Mouse (Mus musculus) heart, postnatal 10 days (tissue): ENCODE measurements around the gene Usp19. TPM values are rescaled to one million over a fixed set of nuclear protein-coding genes. Genes with fewer than 3 reads are reported as not detected.

Source experiments
- DNase-seq, 2 experiments: peaks; one replicate each; pipeline ENCODE4 v3.0.0; 2021
- intact Hi-C: fragments of 180-260 bp; cut with DNase I; formaldehyde crosslinking; loops from one replicate; pipeline ENCODE4 v1.15.1; 2025
- total RNA-seq, 2 experiments: library from RNA; stranded (reverse); gene quantifications; 2 replicates each; pipeline ENCODE4 v1.2.3; 2021

Usp19 gene
- total RNA-seq, 2 experiments from 2014 or later: 98.4 to 103 TPM

DNA sequence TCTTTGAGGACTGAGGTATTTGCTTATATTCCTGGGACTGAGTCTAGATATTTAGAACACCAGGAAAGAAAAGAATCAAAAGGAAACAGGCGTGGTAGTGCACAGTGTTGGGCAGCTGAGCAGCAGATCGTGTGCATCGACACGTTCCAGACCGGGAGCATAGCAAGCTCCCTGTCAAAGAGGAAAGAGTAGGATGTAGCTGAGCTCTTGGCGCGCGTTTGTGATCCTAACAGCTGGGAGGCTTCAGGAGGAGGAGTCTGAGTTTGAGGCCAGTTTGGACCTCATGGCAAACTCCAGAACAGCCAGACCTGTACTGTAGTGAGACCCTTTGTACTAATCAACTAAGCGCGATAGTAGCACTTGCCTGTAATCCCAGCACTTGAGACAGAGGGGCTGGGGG, 28.2 kb upstream of the Usp19 start:
- peak; percentile 59 to 64 for DNase-seq
- intact Hi-C loops: no loop called here

DNA sequence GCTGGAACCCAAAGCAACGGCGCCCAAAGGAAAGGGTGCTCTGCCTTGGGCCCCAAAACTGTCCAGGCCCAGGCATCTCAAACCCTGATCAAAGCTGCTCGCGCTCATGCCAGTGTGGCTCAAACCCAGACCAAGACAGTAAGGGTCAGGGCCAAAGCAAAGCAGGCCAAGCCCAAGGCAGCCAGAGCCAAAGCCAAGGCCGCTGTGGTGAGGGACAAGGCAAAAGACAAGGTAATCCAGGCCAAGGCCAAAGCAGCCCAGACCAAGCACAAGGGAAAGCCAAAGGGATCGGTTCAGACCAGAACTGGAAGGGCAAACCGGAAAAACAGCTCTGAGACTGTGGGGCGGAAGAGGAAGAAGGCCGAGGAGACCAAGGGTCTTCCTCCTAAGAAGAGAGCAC, 26.7 kb upstream of the Usp19 start:
- intact Hi-C loops: no loop called here
- no peak for DNase-seq

DNA sequence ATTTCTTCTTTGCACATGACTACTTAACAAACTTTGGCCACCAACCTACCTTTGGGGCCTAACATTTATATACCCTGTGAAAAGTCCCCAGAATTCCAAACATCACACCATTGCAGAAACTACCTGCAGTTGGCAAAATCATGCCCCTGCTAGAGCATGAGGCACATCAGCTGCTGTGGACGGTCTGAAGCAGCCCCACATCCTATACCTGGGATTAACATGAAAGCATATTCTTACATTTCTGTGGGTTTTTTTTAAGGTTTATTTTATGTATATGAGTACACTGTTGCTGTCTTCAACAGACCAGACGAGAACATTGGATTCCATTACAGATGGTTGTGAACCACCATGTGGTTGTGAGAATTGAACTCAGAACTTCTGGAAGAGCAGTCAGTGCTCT, 24.2 kb upstream of the Usp19 start:
- DNase-seq: no peak
- intact Hi-C loops: no loop called here

- no peak for DNase-seq
- intact Hi-C loops: no loop called here
Measured at GRCm38 (mm10) chr9:108469430-108469829, 21.0 kb upstream of the Usp19 start.

- intact Hi-C loops: no loop called here
- DNase-seq: no peak
Measured at GRCm38 (mm10) chr9:108469845-108470244, 20.6 kb upstream of the Usp19 start.

- intact Hi-C loops: no loop called here
- DNase-seq: no peak
Measured at GRCm38 (mm10) chr9:108474528-108474927, 15.9 kb upstream of the Usp19 start.

DNA sequence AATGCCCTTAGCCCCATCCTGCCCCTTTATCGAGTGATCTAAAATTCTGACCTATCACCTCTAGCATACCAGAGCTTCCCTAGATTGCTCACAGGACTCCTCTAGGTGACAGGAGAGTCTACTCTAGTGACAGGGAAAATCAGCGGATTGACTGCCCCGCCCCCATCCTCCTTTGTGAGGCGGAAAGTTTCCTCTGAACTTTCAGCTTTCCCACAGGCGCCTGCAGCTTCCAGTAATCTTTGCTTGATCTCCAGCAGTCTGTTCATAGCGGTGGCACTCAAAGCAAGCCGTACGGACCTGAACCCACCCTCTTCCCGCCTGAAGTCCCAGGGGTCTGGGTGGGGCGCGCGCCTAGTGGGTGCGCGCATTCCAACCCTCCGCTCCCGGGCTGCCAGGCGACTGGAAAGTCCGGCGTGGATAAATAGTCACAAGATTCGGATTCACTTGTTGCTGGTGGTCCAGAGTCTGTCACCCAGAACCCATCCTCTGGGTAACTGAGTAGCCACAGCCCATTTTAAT, 11.7 kb upstream of the Usp19 start:
- DNase-seq: peak; percentile 93 to 94
- intact Hi-C loops: loop anchor here (2.0 kb wide), 1 partner anchor 18 kb away; the partner anchor contains the start of genes Ccdc71 and Klhdc8b

- DNase-seq: no peak
- intact Hi-C loops: loop anchor here (2.0 kb wide), 1 partner anchor 18 kb away; the partner anchor contains the start of genes Ccdc71 and Klhdc8b
Measured at GRCm38 (mm10) chr9:108479241-108479640, 11.2 kb upstream of the Usp19 start.

DNA sequence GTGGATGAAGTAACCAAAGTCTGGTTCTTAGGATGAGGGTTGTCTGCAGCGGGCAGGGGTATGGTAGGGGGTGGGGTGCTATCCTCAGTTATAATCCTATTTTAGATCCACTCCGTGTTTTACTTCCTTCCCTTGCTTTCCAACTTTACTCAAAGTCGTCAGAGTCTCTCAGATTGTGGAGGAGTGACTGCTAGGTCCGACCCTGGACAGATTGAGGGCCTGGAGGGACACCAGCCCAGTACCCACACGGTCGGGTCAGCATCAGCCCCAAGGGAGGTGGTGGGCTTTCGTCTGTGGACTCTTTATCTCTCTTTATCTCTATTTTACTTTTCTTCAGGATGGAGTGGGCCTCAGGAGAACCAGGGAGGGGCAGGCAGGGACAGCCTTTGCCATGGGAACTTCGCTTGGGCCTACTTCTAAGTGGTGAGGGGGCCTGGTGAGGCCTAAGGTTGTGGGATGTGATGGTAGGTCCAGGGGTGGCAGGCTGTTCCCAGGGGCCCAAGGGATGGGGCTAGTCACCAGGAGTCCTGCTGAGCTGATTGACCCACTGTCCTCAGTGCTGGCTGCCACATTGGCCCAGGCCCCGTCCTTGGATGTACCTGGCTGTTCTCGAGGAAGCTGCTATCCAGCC, 10.6 kb upstream of the Usp19 start, which contains the start of gene Lamb2:
Gene Lamb2 (plus strand): TSS at position 16 of the 631 bp plus-strand sequence.
- intact Hi-C loops: loop anchor here (2.0 kb wide), 1 partner anchor 19 kb away; the partner anchor contains the start of genes Ccdc71 and Klhdc8b
- DNase-seq: peak; percentile 80 to 81

GRCm38 (mm10) chr9:108480813-108481519, 9.4 kb upstream of the Usp19 start:
- intact Hi-C loops: no loop called here
- DNase-seq: peak; percentile 37 to 38

DNA sequence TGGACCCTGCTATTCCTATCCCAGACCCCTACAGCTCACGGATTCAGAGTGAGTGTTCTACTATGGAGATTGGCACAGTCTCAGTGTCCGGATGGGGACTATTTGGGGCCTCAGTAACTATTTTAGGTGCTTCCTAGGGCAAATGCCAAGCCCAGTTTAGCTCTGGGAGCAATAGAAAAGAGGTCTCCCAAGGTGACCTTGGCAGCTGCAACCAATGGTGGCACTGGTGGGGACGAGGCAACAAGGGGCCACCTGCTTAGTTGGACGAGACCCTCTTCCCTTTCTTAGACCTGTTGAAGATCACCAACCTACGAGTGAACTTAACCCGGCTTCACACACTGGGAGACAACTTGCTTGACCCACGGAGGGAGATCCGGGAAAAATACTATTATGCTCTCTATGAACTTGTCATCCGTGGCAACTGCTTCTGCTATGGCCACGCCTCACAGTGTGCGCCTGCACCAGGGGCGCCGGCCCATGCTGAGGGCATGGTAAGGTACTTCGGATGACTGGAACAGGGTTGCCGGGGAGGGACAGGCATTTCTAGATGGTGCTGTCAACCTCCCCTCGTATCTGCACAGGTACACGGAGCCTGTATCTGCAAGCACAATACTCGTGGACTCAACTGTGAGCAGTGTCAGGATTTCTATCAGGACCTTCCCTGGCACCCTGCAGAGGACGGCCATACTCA, 8.7 kb upstream of the Usp19 start:
- DNase-seq: peak; percentile 61 to 75

GRCm38 (mm10) chr9:108483051-108483790, 7.2 kb upstream of the Usp19 start:
- no peak for DNase-seq
- intact Hi-C loops: no loop called here

More for the DNA sequence above, 8.7 kb upstream of the Usp19 start:
- intact Hi-C loops: no loop called here

- DNase-seq: no peak
- intact Hi-C loops: no loop called here
Measured at GRCm38 (mm10) chr9:108484021-108484420, 6.4 kb upstream of the Usp19 start.

GRCm38 (mm10) chr9:108485301-108485875, 5.0 kb upstream of the Usp19 start:
- DNase-seq: no peak
- intact Hi-C loops: no loop called here

DNA sequence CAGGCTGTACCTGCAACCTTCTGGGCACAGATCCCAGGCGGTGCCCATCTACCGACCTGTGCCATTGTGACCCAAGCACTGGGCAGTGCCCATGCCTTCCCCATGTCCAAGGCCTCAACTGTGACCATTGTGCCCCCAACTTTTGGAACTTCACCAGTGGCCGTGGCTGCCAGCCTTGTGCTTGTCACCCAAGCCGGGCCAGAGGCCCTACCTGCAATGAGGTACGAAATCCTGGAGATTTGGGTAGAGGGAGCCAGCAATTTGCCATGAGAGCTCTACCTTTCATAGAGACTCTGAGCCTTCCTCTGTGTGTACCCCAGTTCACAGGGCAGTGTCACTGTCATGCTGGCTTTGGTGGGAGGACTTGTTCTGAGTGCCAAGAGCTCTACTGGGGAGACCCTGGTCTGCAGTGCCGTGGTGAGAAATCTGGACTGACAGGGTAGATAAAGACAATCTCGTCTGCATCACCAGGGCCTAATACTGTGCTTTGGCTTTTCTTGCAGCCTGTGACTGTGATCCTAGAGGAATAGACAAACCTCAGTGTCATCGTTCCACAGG, 3.4 kb upstream of the Usp19 start:
- DNase-seq: no peak
- intact Hi-C loops: no loop called here

DNA sequence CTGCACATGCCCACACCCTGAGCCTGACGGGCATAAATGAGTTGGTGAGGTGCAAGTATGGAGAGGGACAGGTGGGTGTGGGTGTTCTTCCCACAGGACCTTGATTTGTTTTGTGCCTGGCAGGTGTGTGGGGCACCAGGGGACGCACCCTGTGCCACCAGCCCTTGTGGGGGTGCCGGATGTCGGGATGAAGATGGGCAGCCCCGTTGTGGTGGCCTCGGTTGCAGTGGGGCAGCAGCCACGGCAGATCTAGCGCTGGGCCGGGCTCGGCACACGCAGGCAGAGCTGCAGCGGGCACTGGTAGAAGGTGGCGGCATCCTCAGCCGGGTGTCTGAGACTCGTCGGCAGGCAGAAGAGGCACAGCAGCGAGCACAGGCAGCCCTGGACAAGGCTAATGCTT, 2.0 kb upstream of the Usp19 start:
- intact Hi-C loops: no loop called here
- DNase-seq: no peak

DNA sequence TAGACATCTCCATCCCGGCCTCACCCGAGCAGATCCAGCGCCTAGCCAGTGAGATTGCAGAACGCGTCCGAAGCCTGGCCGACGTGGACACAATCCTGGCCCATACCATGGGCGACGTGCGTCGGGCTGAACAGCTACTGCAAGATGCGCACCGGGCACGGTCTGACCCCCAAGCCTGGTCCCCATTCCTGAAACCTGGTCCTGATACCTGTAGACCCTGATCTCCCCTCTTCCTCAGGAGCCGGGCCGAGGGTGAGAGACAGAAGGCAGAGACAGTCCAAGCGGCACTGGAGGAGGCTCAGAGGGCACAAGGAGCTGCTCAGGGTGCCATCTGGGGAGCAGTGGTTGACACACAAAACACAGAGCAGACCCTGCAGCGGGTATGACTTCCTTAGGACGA, 1.2 kb upstream of the Usp19 start:
- DNase-seq: no peak
- intact Hi-C loops: no loop called here

- intact Hi-C loops: no loop called here
- no peak for DNase-seq
Measured at GRCm38 (mm10) chr9:108489702-108490558, 472 bp upstream of the Usp19 start.

- intact Hi-C loops: no loop called here
- no peak for DNase-seq
Measured at GRCm38 (mm10) chr9:108491286-108491580, 831 bp downstream of the Usp19 start.
